Mouse (Mus musculus): Measurements from ENCODE around the gene Ppil1. TPM values are rescaled to one million over a fixed set of nuclear protein-coding genes. Genes with fewer than 3 reads are reported as not detected.
"Not testable (repeated sequence)": the region's sequence is repeated elsewhere in the genome, so short reads cannot be mapped to it uniquely, and the experiment has no call there.

Ppil1 gene
- polyA plus RNA-seq, 1 experiment from 2014 or later: 144 TPM

GRCm38 (mm10) chr17:29259489-29259888 lies 4.5 kb downstream of the Ppil1 start:
- 13% methylated on average over 3 of the region's 3 CpGs for WGBS
- H3K27me3 ChIP-seq (ENCODE audit: control insufficient read depth, insufficient read depth, low read depth, low read length): no peaks in the 10 kb centered on the region
- peak overlapping the region; percentile 19; the same call in 1 of the 2 replicates for H3K27ac ChIP-seq (ENCODE audit: low read length)
- no peak overlapping the region for H3K4me3 ChIP-seq (ENCODE audit: low read length)
- H3K4me1 ChIP-seq (replicated peaks; ENCODE audit: control insufficient read depth, insufficient read depth, low read length): peaks cover 41% of the 10 kb centered on the region
- ATAC-seq (ENCODE audit: low read depth): peak; percentile 30; the same call in 1 of the 2 replicates
- no peak overlapping the region for H3K9ac ChIP-seq (ENCODE audit: low read length)
- H3K4me2 ChIP-seq (ENCODE audit: low read depth, low read length): no peak overlapping the region
- H3K36me3 ChIP-seq (ENCODE audit: control insufficient read depth, insufficient read depth, low read length): peaks cover 16% of the 10 kb centered on the region
- H3K9me3 ChIP-seq (ENCODE audit: control insufficient read depth, low read length): no peaks in the 10 kb centered on the region

- Histone ChIP-seq H3K36me3 (ENCODE audit: control insufficient read depth, insufficient read depth, low read length) (peaks cover 16% of the 10 kb centered on the region), H3K4me1 (replicated peaks; ENCODE audit: control insufficient read depth, insufficient read depth, low read length) (peaks cover 39% of the 10 kb centered on the region)
- WGBS: 85% methylated on average over 2 of the region's 2 CpGs
Observed at GRCm38 (mm10) chr17:29258921-29259320, 5.1 kb downstream of the Ppil1 start.

DNA sequence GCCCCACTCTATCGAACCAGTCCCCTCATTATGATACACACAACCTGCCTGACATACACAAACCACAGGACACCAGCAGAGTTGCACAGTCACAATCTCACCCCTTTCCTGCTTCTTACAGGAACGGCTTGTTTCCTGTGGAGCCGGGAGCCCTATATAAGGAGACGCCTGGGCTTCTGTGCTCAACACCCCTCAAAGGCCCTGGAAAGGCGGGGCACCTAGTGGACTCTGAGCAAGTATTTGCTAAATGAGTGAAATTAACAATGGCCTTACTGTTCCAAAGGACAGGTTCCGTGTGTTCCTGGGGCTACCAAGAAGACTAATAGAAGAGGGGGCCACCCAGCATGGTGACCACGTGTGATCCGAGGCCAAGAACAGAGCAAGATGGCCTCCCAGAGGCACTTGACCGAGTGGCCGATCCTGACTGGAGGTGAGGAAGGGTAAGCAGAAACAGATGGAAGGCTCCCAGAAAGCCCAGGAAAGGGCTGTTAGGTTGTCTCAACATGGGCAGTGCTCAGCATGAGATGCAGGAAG lies 5.9 kb downstream of the Ppil1 start:
- H3K36me3 ChIP-seq (ENCODE audit: control insufficient read depth, insufficient read depth, low read length): peaks cover 16% of the 10 kb centered on the region
- ATAC-seq (ENCODE audit: low read depth): peak; percentile 51; the same call in 1 of the 2 replicates
- H3K9me3 ChIP-seq (ENCODE audit: control insufficient read depth, low read length): no peaks in the 10 kb centered on the region
- no peak overlapping the region for H3K4me3 ChIP-seq (ENCODE audit: low read length)
- H3K27ac ChIP-seq (ENCODE audit: low read length): peak overlapping the region; percentile 85
- 0 out of 2 replicates have a peak overlapping the region, but pooled peaks have one; percentile 0 for H3K4me2 ChIP-seq (ENCODE audit: low read depth, low read length)
- peaks cover 40% of the 10 kb centered on the region for H3K4me1 ChIP-seq (replicated peaks; ENCODE audit: control insufficient read depth, insufficient read depth, low read length)
- H3K27me3 ChIP-seq (ENCODE audit: control insufficient read depth, insufficient read depth, low read depth, low read length): no peaks in the 10 kb centered on the region
- 54% methylated on average over 10 of the region's 10 CpGs for WGBS
- peak overlapping the region; percentile 15; the same call in 1 of the 2 replicates for H3K9ac ChIP-seq (ENCODE audit: low read length)

More at GRCm38 (mm10) chr17:29258921-29259320, 5.1 kb downstream of the Ppil1 start:
- Histone ChIP-seq H3K9me3 (ENCODE audit: control insufficient read depth, low read length) (no peaks in the 10 kb centered on the region), H3K4me3 (ENCODE audit: low read length) (no peak overlapping the region), H3K27ac (ENCODE audit: low read length) (peak overlapping the region; percentile 85), H3K9ac (ENCODE audit: low read length) (no peak overlapping the region), H3K27me3 (ENCODE audit: control insufficient read depth, insufficient read depth, low read depth, low read length) (no peaks in the 10 kb centered on the region), H3K4me2 (ENCODE audit: low read depth, low read length) (no peak overlapping the region)
- ATAC-seq (ENCODE audit: low read depth): no peak

DNA sequence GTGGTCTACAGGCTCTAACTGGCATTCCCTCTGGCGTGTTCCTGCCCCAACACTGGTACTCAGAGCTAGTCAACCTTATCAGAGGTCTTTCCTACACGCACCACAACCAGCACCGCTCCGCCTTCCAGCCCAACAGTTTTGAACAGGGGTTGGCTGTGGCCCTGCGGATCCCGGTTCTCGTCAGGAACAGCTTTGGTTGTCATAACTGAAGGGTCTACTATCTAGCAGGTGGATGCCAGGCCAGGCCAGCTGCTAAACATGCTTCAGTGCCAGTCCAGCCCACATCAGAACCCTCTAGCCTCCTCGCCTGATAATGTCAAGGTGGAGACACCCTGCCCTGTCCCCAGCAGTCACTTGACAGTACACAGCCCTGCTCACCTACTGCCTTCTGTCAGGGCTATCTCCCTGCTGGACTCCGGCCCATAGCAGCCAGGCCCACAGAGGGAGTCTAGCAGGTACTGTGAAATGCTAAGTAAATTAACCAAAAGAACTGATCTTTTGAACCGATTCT lies 6.9 kb downstream of the Ppil1 start:
- Histone ChIP-seq H3K4me2 (ENCODE audit: low read depth, low read length) (no peak overlapping the region), H3K36me3 (ENCODE audit: control insufficient read depth, insufficient read depth, low read length) (peaks cover 16% of the 10 kb centered on the region), H3K9me3 (ENCODE audit: control insufficient read depth, low read length) (no peaks in the 10 kb centered on the region), H3K4me1 (replicated peaks; ENCODE audit: control insufficient read depth, insufficient read depth, low read length) (peaks cover 40% of the 10 kb centered on the region), H3K9ac (ENCODE audit: low read length) (no peak overlapping the region), H3K27me3 (ENCODE audit: control insufficient read depth, insufficient read depth, low read depth, low read length) (no peaks in the 10 kb centered on the region), H3K27ac (ENCODE audit: low read length) (peak overlapping the region; percentile 85), H3K4me3 (ENCODE audit: low read length) (no peak overlapping the region)
- 81% methylated on average over 10 of the region's 10 CpGs for WGBS
- no peak for ATAC-seq (ENCODE audit: low read depth)

GRCm38 (mm10) chr17:29256507-29256906 lies 7.5 kb downstream of the Ppil1 start:
- peak overlapping the region; percentile 15; the same call in 1 of the 2 replicates for H3K9ac ChIP-seq (ENCODE audit: low read length)
- 76% methylated on average over 6 of the region's 6 CpGs for WGBS
- no peak overlapping the region for H3K4me2 ChIP-seq (ENCODE audit: low read depth, low read length)
- H3K27me3 ChIP-seq (ENCODE audit: control insufficient read depth, insufficient read depth, low read depth, low read length): no peaks in the 10 kb centered on the region
- H3K9me3 ChIP-seq (ENCODE audit: control insufficient read depth, low read length): no peaks in the 10 kb centered on the region
- H3K4me3 ChIP-seq (ENCODE audit: low read length): no peak overlapping the region
- ATAC-seq (ENCODE audit: low read depth): no peak
- H3K4me1 ChIP-seq (replicated peaks; ENCODE audit: control insufficient read depth, insufficient read depth, low read length): peaks cover 41% of the 10 kb centered on the region
- peaks cover 15% of the 10 kb centered on the region for H3K36me3 ChIP-seq (ENCODE audit: control insufficient read depth, insufficient read depth, low read length)
- no peak overlapping the region for H3K27ac ChIP-seq (ENCODE audit: low read length)

- H3K27me3 ChIP-seq (ENCODE audit: control insufficient read depth, insufficient read depth, low read depth, low read length); H3K4me3 ChIP-seq (ENCODE audit: low read length); ATAC-seq (ENCODE audit: low read depth); H3K9ac ChIP-seq (ENCODE audit: low read length); H3K9me3 ChIP-seq (ENCODE audit: control insufficient read depth, low read length); H3K4me2 ChIP-seq (ENCODE audit: low read depth, low read length); H3K27ac ChIP-seq (ENCODE audit: low read length): not testable (repeated sequence)
- peaks cover 49% of the 10 kb centered on the region for H3K4me1 ChIP-seq (replicated peaks; ENCODE audit: control insufficient read depth, insufficient read depth, low read length)
- peaks cover 28% of the 10 kb centered on the region for H3K36me3 ChIP-seq (ENCODE audit: control insufficient read depth, insufficient read depth, low read length)
- WGBS: 84% methylated on average over 6 of the region's 6 CpGs
Observed at GRCm38 (mm10) chr17:29254784-29255183, 9.2 kb downstream of the Ppil1 start.

DNA sequence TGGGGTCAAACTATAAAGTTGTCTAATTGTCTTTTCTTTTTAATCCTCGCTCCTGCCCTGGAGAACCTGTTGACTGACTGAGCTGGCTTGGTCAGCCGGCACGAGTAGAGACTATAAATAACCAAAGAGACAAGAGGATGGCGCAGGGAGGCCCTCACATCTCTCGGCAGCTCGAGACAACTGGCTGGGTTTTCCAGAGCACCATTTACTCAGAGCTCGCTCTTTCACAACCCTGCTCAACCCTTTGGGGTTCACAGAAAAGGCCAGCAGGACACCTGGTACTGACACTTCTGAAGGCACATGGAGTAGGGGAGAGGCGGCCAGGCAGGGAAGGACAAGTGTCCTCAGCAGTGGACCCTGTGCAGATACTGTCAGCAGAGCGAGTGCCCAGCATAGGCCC lies 10.3 kb downstream of the Ppil1 start:
- ATAC-seq (ENCODE audit: low read depth): no peak
- H3K4me1 ChIP-seq (replicated peaks; ENCODE audit: control insufficient read depth, insufficient read depth, low read length): peaks cover 58% of the 10 kb centered on the region
- H3K9me3 ChIP-seq (ENCODE audit: control insufficient read depth, low read length): no peaks in the 10 kb centered on the region
- WGBS: 62% methylated on average over 9 of the region's 9 CpGs
- no peak overlapping the region for H3K27ac ChIP-seq (ENCODE audit: low read length)
- H3K4me3 ChIP-seq (ENCODE audit: low read length): no peak overlapping the region
- H3K9ac ChIP-seq (ENCODE audit: low read length): no peak overlapping the region
- H3K4me2 ChIP-seq (ENCODE audit: low read depth, low read length): no peak overlapping the region
- H3K36me3 ChIP-seq (ENCODE audit: control insufficient read depth, insufficient read depth, low read length): peaks cover 28% of the 10 kb centered on the region
- no peaks in the 10 kb centered on the region for H3K27me3 ChIP-seq (ENCODE audit: control insufficient read depth, insufficient read depth, low read depth, low read length)

- Histone ChIP-seq H3K36me3 (ENCODE audit: control insufficient read depth, insufficient read depth, low read length) (peaks cover 28% of the 10 kb centered on the region), H3K27ac (ENCODE audit: low read length) (no peak overlapping the region), H3K9me3 (ENCODE audit: control insufficient read depth, low read length) (no peaks in the 10 kb centered on the region), H3K4me1 (replicated peaks; ENCODE audit: control insufficient read depth, insufficient read depth, low read length) (peaks cover 54% of the 10 kb centered on the region), H3K4me2 (ENCODE audit: low read depth, low read length) (no peak overlapping the region), H3K27me3 (ENCODE audit: control insufficient read depth, insufficient read depth, low read depth, low read length) (no peaks in the 10 kb centered on the region), H3K9ac (ENCODE audit: low read length) (no peak overlapping the region), H3K4me3 (ENCODE audit: low read length) (no peak overlapping the region)
- ATAC-seq (ENCODE audit: low read depth): no peak
- 81% methylated on average over 2 of the region's 2 CpGs for WGBS
Observed at GRCm38 (mm10) chr17:29253236-29253635, 10.8 kb downstream of the Ppil1 start.

GRCm38 (mm10) chr17:29251608-29252390 lies 12.2 kb downstream of the Ppil1 start:
- peak; percentile 80 for ATAC-seq (ENCODE audit: low read depth)
- Histone ChIP-seq H3K27ac (ENCODE audit: low read length) (peak overlapping the region; percentile 84), H3K36me3 (ENCODE audit: control insufficient read depth, insufficient read depth, low read length) (peaks cover 20% of the 10 kb centered on the region), H3K9me3 (ENCODE audit: control insufficient read depth, low read length) (no peaks in the 10 kb centered on the region), H3K4me2 (ENCODE audit: low read depth, low read length) (no peak overlapping the region), H3K4me3 (ENCODE audit: low read length) (no peak overlapping the region), H3K4me1 (replicated peaks; ENCODE audit: control insufficient read depth, insufficient read depth, low read length) (peaks cover 41% of the 10 kb centered on the region), H3K27me3 (ENCODE audit: control insufficient read depth, insufficient read depth, low read depth, low read length) (no peaks in the 10 kb centered on the region), H3K9ac (ENCODE audit: low read length) (0 out of 2 replicates have a peak overlapping the region, but pooled peaks have one; percentile 32)
- WGBS: 46% methylated on average over 15 of the region's 15 CpGs
